Mouse (Mus musculus) layer of hippocampus, adult 9-11 months (tissue): Measurements from ENCODE around the gene Mss51.

Source experiments
- DNase-seq: peaks from one replicate; pipeline ENCODE4 v3.0.0; 2022

The Mss51 gene

GRCm38 (mm10) chr14:20496603-20497002, at the start of gene Mss51:
Gene Mss51, minus strand, starts transcription at chr14:20496901.
- no peak for DNase-seq

GRCm38 (mm10) chr14:20546415-20546814, 49.7 kb upstream of the Mss51 start, which contains the start of gene Ppp3cb:
Gene Ppp3cb, minus strand, starts transcription at chr14:20546573.
- DNase-seq = peak; percentile 81

DNA sequence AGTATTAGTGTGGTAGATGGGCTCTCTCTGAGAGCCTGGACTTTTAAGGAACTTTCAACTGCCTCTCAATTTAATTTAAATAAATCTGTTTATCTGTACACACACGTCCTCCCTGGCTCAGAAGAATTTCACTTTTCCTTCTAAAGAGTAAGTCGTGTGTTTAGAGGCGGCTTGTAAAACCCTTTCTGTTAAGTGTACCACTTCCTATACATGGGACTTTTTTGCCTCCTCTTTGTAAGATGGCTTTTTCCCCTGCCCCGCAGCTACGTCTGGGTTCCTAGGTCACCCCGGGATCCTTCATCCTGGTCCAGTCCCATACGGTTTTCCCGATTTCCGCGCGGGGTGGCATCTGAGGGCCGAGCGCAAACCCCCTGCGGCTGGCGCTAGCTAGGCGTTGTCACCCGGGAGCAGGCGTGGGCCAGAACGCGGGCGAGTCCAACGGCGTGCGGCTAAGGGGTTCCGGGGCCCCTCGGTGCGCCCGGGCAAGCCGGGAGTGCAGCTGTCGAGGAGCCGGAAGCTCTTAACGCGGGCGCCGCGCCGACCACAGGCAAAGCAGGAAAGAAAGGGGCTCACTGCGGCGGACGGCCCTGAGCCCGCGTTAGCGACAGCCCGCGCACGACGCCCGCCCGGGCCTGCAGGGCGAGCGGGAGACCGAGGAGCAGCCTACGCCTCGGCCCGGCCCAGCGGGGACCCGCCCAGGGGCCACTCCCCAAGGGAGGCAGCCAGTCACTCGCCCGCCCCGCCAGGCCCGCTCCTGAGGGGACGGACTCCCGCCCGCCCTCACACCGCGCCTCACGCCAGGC, 49.0 kb upstream of the Mss51 start:
- peak; percentile 84 for DNase-seq

GRCm38 (mm10) chr14:20544467-20545411, 48.0 kb upstream of the Mss51 start:
- DNase-seq = no peak

- no peak for DNase-seq
Measured at GRCm38 (mm10) chr14:20529643-20530042, 32.9 kb upstream of the Mss51 start.

DNA sequence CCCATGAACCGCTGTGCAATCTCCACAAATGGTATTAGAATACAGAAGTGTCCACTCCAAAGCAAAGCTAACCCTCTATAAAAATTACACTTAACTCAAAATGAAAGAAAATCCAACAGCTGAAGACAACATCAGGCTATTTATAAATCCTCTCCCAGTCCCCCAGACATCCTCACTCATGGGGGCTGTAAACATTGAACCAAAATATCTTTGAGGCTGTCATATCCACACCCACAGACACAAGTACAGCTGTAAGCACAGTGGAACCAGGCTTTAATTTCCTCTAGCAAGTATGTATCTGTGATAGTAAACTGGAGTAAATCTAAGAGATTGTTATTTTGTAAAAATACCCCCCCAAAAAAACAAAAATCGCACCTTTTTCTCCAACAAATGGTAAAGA, 23.5 kb upstream of the Mss51 start:
- no peak for DNase-seq

GRCm38 (mm10) chr14:20508424-20508823, 11.7 kb upstream of the Mss51 start:
- DNase-seq = no peak

- DNase-seq = no peak
Measured at GRCm38 (mm10) chr14:20502966-20503365, 6.3 kb upstream of the Mss51 start.

DNA sequence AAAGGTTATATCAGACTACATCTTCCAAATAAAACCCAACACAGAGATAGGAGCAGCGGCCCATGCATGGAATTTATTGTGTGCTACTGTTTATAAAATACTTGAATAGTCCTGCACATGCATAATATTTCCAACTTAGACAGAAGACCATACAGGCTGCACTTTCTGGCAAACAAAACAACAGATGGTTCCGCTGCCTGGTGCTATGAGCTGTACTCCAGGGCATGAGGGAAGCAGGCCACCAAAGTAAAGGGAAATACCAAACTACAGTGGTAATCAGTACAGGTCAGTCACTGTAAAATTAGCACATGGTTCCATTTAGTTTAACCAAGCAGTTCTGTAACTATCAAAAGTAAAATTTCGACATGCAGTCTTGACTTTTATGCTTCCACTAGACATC, 3.3 kb upstream of the Mss51 start:
- no peak for DNase-seq

- DNase-seq = no peak
Measured at GRCm38 (mm10) chr14:20486031-20486430, 10.7 kb downstream of the Mss51 start.

GRCm38 (mm10) chr14:20482051-20482751, 14.5 kb downstream of the Mss51 start:
- DNase-seq = no peak

- DNase-seq = no peak
Measured at GRCm38 (mm10) chr14:20481211-20481610, 15.5 kb downstream of the Mss51 start.

- no peak for DNase-seq
Measured at GRCm38 (mm10) chr14:20480195-20480579, 16.5 kb downstream of the Mss51 start.

DNA sequence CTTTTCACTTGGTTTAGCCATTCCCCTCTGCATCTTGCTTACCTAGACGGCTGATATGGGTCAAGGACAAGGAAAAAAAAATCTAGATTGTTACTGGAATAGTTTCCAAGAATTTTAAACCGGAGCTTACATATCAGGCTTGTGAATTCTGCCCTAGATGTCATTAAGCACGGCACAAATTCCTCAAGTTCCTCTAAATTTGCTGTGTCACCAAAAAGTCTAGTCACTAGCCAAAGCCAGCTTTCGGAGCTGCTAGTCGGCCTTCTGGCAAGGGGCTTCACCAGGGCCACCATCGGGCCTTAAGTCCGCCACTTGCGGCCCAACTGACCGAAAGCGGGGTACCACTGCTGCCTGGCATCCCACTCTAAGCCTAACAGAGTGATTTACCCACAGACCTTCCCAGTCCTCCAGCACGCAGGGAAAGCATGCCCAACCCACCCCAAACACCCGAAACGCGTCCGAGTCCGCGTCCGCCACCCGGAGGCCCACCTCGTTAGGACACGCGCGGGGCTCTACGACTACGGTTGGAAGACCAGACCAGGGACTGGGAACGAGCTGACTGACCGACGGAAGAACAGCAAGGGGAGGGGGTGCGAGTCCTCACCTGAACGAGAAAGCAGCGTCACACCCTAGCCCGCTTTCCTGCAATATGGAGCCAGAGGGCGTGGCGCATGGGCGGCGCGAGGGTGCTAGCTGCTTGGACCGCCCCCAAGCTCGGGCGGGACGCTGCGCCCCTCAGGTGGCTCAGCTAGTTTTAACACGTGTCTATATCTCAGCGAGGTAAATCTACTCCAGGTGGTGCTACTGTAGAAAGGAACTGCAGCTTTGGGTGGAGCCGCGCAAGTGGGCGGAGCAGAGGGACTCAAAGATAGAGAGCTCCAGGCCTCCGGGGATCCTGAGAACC, 17.2 kb downstream of the Mss51 start, which contains the start of gene Anxa7:
Gene Anxa7, minus strand, starts transcription at position 843 of the 904 bp plus-strand sequence.
- peak; percentile 81 for DNase-seq

DNA sequence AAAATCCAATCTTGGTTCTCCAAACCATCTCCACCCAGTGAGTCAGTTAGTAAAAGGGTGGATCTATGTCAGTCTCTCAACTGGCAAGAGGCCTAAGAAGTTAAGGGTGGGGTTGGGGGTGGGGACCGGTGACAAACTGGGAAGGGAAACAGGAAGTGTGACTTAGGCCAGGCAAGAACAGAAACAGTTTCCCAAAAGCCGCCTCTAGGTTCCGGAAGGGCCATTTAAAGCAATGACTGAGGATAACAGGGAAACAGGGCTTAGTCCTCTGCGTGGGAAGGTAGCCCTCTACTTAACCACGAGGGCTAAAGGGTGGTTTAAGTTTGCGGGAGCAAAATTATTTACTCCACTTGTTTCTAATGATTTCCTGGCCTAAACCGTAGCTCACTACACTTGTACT, 17.9 kb downstream of the Mss51 start:
- peak; percentile 24 for DNase-seq

GRCm38 (mm10) chr14:20478385-20478784, 18.3 kb downstream of the Mss51 start:
- no peak for DNase-seq

DNA sequence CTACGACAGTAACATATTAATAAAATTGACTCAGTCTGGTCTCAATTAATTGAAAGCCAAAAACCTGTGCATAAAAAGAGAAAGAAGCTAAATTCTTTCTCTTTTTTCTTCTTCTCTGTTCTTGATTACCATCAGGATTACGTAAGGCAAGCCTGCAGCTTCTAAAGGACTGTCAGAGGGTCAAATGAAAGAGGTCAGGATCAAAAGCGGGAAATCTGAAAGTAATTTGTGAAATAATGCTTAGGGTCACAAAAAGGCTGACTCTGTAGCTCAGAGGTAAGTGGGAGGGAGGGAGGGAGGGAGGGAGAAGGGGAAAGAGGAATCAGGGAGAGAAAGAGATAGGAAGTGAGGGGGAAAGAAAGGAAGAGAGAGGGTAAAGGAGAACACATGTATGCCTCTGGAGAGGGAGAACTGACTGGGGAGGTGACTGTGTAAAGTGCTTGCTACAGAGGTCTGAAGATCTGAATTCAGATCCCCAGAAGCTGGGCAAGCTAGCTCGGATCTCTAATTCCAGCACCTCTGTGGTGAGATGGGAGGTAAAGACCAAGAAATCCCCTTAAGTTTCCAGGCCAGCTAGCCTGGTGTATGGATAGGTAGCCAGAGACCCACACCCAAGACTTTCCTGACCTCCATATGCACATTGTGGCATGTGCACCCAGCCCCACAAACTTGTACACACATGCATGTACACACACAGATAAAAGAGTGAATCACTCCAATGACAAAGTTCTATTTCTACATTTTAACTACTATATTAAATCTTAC, 19.3 kb downstream of the Mss51 start:
- no peak for DNase-seq

GRCm38 (mm10) chr14:20460216-20460615, 36.5 kb downstream of the Mss51 start:
- no peak for DNase-seq

DNA sequence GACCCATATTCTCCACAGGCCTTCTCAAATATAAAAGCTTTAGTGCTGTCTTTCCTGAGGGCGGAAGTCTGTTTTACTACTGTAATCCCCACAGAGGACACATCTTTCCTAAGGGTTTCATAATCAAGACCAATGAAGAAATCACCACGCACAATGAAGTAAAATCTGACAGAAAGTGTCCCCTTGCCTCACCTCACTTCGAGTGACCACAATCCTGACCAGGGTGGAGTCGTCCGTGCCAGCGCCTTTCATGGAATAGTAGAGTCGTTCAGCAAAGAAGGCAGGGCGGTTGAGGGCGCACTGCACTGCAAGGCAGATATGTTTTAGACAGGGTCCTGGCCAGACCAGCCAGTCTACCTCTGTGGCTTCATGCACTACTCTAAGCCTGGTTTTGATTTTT, 38.3 kb downstream of the Mss51 start:
- no peak for DNase-seq

GRCm38 (mm10) chr14:20452929-20453328, 43.8 kb downstream of the Mss51 start:
- DNase-seq = no peak

DNA sequence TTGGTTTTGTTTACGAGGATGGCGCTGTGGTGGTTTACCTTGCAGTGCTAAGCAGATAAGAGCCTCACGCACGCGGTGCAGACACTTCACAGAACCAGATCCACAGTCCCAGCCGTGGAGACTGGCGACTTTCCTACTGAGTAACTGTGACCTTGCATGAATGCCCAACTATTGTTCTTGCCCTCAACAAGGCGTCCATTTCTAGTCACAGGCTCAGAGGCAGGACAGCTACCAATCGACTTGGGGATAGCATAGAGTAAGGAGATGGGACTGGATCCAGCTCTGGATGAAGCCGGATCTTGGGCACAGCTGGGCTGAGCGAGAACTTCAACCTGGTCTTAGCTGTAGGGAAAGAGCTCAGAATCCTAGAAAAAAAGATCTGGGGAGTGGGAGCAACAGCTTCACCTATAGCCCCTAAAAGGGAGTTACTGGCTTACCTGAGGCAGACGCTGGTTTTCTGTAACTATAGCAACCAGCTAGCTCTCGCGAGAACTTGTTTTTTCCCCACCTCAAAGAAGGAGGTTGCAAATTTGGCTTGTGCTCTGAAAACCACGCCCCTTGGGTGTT, 44.9 kb downstream of the Mss51 start, which contains the start of gene Cfap70:
Gene Cfap70, minus strand, starts transcription at position 462 of the 567 bp plus-strand sequence.
- peak; percentile 59 for DNase-seq
